Mouse (Mus musculus): ENCODE measurements around the gene Ckap5. TPM values are rescaled to one million over a fixed set of nuclear protein-coding genes. Genes with fewer than 3 reads are reported as not detected.

The Ckap5 gene
- 25.1 and 25.3 TPM in 2 replicates for polyA plus RNA-seq (2015; fragmentation: Nextera tagmentation; extraction: Ambion mirVana)

DNA sequence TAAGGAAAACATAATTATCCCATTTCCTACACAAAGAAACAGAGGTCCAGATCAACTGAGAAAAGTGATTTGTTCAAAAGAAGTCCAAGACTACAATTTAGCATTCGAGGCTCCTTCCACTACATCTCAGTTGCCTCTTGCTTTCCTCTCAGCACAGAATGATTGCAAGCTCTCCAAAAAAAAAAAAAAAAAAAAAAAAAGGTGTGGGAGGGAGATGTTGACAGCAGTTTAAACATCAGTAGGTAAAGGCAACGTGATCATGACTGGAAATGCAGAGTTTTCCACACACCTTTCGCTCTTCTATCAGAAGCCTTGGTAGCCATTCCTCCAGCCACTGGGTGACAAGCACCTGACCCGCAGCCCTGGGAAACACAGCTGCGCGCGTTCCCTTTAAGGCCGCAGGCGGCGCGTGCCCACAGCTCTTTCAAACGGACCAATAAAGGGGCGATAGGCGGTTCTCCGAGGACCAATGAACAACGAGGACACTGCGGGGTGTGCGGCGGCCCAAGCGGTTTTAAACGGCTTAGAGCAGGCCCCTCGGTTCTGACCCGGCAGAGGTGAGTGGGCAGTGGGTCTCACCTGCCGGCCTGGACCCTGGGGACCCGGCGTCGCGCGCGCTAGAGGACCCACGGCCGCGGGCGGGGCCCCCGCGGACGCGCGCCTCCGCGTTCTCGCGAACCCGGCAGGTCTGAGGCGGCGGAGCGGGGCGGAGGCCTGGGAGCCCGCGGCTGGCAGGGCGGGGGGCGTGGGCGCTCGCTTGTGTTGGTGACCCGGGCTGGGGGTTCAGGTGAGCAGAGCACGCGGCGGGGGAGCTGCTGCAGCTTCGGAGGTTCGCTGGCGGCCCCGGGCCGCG is at the start of gene Ckap5:
Gene Ckap5 (plus strand): TSS at position 469 of the 853 bp plus-strand sequence.

DNA sequence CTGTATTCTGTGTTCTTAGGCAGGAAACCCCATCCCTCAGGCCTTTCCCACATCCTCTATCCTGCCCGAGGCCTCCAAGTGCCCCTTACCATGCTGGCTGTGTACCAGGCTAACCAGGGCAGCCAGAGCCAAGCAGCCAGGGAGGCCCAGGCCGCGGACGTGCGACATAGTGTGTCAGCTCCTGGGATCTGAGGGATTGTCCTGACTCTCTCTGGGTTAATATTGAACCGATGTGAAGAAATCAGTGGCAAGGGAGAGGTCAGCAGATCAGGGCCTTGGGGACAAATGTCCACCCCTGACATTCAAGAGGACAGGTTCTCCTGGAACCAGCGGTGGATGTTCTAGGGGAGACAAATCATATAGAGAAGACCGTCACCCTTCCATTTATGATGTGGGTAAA is 109.7 kb downstream of the Ckap5 start, which contains the start of gene F2:
Gene F2 (minus strand): TSS at position 186 of the 400 bp plus-strand sequence.

DNA sequence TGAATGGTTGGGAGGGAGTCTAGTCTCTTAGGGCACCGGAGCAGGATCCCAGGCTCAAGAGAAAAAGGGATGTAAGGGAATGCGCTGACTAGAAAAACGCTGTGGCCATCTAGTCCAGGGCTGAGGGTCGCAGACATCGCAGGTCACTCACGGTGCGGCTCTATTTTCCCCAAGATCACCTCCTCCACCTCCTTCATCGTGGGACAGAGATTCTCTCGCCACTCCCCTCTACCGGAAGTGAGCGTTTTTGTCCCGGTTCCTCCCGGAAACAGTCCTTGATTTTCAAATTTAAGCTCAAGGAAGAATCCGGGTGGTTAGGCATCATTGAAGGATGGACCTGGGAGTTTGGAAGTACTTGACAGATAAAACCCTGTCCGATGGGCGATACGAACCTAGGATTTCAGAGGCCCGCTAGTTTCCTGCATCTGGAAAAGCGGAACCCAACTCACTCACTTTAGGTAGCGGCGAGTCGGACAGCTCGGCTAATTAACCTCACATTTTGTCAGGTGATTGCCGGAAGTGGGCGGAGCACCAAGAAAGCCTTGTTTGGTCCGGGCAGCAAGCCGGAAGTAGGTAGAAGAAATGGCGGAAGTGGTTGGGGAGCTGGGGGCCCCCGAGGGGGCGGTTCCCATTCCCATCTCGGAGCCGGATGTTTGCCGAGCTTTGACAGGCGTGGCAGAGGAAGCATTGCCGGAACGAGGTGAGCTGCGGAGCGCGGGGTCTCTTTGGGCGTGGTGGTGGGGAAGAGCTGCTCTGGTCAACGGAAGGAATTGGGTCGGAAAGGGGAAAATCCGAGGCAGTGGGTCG is 123.2 kb downstream of the Ckap5 start, which contains the start of the genes Zfp408 and Arhgap1:
Gene Zfp408 (minus strand): TSS at position 239 of the 807 bp plus-strand sequence.
Gene Arhgap1 (plus strand): TSS at position 308 of the 807 bp plus-strand sequence.

Other genes with a start within 250 kb of the Ckap5 start
- gene 1110051M20Rik, start 82.1 kb upstream of the Ckap5 start, polyA plus RNA-seq (2015; fragmentation: Nextera tagmentation; extraction: Ambion mirVana), result 24.2 and 28.0 TPM in 2 replicates
- gene Lrp4, start 69.3 kb upstream of the Ckap5 start, polyA plus RNA-seq (2015; fragmentation: Nextera tagmentation; extraction: Ambion mirVana), result 6.0 and 6.5 TPM in 2 replicates
- 3.4 and 4.0 TPM in 2 replicates for gene F2, start 109.7 kb downstream of the Ckap5 start, polyA plus RNA-seq (2015; fragmentation: Nextera tagmentation; extraction: Ambion mirVana)
- 4.0 and 4.1 TPM in 2 replicates for gene Zfp408, start 123.0 kb downstream of the Ckap5 start, polyA plus RNA-seq (2015; fragmentation: Nextera tagmentation; extraction: Ambion mirVana)
- gene Arhgap1, start 123.1 kb downstream of the Ckap5 start, polyA plus RNA-seq (2015; fragmentation: Nextera tagmentation; extraction: Ambion mirVana), result 38.7 and 49.7 TPM in 2 replicates
- 18.8 and 19.3 TPM in 2 replicates for gene Atg13, start 183.8 kb downstream of the Ckap5 start, polyA plus RNA-seq (2015; fragmentation: Nextera tagmentation; extraction: Ambion mirVana)
- 8.4 and 8.6 TPM in 2 replicates for gene Harbi1, start 184.1 kb downstream of the Ckap5 start, polyA plus RNA-seq (2015; fragmentation: Nextera tagmentation; extraction: Ambion mirVana)
- 6.2 and 6.7 TPM in 2 replicates for gene Ambra1, start 203.4 kb downstream of the Ckap5 start, polyA plus RNA-seq (2015; fragmentation: Nextera tagmentation; extraction: Ambion mirVana)

All from skeletal muscle tissue, postnatal 0 days (tissue).